Mouse (Mus musculus) left cerebral cortex, adult 11 months (tissue): ENCODE results near the gene Zfand3.

Source experiments
- DNase-seq: peaks from one replicate; pipeline ENCODE4 v3.0.0; 2022; ENCODE audit warnings: low spot score

Gene Zfand3

DNA sequence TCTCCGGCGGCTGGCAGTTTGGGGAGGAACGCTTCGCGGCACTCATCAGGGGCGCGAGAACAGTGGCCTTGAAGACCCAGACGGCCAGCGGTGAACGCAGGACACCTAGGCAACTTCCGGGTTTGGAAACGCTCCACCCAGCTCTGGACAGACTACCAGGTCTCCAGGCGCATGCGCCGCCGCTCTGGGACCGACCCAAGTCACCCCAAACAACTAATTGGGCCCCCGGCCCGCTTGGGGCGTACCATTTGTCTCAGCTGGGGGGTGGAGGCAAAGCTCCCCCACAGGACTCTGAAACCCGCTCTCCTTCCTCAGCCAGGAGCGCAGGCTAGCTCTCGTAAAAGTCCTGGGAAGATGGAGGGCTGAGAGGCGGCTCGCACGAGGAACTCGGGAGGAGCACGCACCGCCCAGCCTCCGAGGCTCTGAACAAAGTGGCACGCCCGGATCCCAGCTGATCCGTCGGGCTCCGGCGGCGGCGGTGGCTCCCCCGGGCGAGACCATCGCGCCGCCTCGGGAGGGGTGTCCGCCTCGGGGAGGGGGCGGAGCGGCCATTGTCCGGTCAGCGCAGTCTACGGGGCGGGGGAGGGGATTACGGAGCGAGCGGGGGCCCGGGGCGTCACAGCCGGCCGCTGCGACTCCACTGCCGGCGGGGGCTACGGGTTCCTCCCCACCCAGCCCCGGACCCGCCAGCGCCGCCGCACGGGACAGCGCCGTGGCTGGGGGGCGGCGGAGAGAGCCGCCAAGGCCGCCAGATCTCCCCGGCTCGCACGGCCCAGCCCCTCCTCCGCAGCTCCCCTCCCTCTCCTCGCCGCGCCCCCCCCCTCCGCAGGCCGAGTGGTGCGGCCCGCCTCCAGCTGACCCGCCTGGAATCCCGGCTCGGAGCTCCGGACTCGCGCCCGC is at the start of gene Zfand3:
Zfand3 (plus strand) TSS at position 531 of the 900 bp plus-strand sequence.
- peak; percentile 86 for DNase-seq

- DNase-seq: no peak
Observed at GRCm38 (mm10) chr17:29955880-29956279, 48.7 kb upstream of the Zfand3 start.

GRCm38 (mm10) chr17:29963730-29964259 is 40.7 kb upstream of the Zfand3 start:
- DNase-seq: no peak

DNA sequence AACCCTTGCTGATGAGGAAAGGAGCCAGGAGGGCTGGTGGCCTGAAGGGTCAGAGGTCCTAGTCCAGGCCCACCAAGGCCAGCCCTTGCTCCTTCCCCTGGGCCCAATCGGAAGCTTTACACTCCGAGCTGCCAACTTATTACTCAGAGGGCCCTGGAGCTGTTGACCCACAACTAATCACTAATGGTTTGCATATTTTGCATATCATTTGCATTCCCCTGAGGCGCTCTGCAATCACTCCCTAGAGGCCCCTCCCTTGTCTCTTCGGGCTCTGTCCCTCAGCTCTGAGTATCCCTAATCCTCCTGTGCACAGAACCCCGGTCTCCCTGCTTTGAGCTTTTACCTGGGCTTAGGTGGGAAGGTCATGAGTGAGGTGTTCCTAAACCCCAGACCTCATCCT is 39.0 kb upstream of the Zfand3 start:
- no peak for DNase-seq

DNA sequence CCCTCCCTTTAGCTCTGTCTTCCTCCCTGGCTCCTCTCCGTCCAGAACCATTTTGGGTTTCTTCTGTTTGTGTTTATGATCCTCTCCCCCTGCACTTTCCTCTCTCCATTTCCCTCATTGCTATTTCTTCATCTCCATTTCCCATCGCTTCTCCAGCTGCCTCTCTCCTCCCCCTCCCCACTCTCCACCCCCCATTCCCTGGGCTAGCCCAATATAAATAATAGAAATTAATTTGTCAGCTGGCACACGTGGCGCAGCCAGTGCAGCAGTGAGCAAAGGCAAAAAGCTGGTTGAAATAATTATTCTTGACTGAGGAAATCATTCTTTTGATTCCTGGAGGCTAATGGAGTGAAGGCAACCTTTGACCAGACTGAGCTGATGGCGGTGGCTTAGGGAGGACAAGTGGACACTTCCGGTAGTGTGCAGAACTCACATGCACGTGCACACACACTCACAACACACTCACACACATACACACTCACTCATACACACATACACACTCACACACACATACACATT is 34.4 kb upstream of the Zfand3 start, which contains the start of gene Mdga1:
Mdga1 (minus strand) TSS at position 51 of the 519 bp plus-strand sequence.
- no peak for DNase-seq

- DNase-seq: no peak
Observed at GRCm38 (mm10) chr17:29971761-29972432, 32.6 kb upstream of the Zfand3 start.

GRCm38 (mm10) chr17:29973226-29973625 is 31.3 kb upstream of the Zfand3 start:
- no peak for DNase-seq

GRCm38 (mm10) chr17:29975731-29976130 is 28.8 kb upstream of the Zfand3 start:
- peak; percentile 71 for DNase-seq

GRCm38 (mm10) chr17:29979020-29979419 is 25.5 kb upstream of the Zfand3 start:
- DNase-seq: no peak

GRCm38 (mm10) chr17:29979841-29980240 is 24.7 kb upstream of the Zfand3 start:
- DNase-seq: no peak

DNA sequence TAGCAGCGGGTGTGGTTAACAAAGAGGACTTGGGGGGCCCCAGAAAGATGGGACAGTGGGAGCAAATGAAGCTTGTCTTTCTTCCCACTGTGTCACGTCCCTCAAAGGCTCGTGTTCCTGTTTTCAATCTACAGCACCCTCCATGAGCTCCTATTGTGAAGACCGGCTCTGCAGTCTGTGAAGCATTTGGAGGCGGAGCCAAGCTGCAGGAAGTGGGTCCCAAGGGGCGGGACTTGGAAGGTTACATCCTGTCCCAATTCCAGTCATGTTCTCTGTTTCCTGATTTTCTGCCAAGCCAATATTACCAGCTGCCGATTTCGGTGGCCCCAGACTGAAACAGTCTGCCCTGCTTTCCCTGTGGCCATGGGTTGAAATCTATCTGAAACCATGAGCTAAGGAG is 23.0 kb upstream of the Zfand3 start:
- no peak for DNase-seq

DNA sequence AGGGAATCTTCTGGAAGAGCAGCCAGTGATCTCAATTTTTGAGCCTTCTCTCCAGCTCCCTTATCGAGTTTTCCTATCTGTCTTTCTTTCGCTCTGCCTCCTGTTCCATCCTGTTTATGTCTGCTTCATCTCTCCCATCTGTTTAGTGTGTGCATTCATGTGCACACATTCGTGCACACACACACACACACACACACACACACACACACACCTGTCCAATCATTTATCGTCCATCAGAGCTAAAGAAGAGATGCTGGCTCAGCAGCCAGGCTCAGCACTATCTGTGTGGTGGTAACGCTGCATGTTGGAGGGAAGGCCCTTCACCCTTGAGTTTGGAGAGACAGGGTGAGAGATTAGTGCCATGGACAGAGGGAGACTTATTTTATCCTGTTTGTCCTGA is 21.3 kb upstream of the Zfand3 start:
- DNase-seq: no peak

DNA sequence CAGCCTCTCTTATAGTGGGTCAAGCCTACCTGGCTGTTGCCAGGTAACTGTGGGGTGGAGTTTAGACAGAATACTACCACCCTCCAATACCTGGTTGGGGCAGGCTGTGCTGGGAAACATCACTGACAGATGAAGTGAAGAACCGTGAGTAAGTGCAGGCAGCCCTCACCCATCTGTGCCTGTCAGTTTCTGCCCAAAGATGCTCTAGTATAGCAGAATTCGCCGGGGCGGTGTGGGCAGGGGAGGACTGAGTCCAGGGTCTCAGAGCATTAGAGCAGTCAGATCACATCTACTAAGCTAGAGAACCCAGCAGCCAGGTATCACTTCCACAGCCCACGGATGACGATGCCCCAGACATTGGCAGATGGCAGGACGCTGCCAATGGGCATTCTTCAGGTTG is 19.6 kb upstream of the Zfand3 start:
- no peak for DNase-seq

DNA sequence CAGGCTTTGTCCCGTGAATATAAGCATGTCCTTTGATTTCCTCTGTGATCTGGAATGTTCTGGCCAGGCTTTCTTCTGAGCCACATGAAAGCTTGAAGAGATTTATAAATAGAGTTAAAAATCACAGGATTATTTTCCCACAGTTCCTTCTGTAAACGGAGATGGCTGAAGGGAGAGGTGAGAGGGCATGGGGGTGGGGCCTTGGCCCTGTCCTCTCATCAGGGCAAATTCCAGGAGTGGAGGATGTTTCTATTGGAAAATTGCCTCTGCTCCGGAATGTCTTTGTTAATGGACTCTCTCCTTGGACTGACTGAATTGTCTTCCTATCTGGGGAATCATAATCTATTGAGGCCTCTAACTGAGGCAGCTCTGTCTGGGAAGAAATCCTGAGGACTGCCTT is 19.0 kb upstream of the Zfand3 start:
- DNase-seq: no peak

GRCm38 (mm10) chr17:29988141-29988540 is 16.4 kb upstream of the Zfand3 start:
- DNase-seq: no peak

GRCm38 (mm10) chr17:29989653-29990052 is 14.9 kb upstream of the Zfand3 start:
- DNase-seq: no peak

- no peak for DNase-seq
Observed at GRCm38 (mm10) chr17:29990136-29990535, 14.4 kb upstream of the Zfand3 start.

DNA sequence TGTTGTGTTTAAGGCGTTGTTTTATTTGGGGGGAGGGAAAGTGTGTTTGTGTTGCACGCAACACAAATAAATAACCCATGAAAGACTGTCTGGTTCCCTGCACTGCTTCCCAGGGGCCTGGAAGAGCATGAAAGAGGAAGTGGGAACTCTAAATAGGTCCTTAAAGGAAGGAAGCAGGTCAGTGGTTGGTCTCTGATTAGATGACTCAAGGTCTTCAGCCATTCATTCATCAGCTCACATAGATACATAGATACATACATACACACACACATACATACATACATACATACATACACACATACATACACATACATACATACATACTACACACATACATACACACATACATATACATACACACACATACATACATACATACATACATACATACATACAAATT is 13.7 kb upstream of the Zfand3 start:
- DNase-seq: no peak

GRCm38 (mm10) chr17:29993488-29993887 is 11.0 kb upstream of the Zfand3 start:
- peak; percentile 55 for DNase-seq

DNA sequence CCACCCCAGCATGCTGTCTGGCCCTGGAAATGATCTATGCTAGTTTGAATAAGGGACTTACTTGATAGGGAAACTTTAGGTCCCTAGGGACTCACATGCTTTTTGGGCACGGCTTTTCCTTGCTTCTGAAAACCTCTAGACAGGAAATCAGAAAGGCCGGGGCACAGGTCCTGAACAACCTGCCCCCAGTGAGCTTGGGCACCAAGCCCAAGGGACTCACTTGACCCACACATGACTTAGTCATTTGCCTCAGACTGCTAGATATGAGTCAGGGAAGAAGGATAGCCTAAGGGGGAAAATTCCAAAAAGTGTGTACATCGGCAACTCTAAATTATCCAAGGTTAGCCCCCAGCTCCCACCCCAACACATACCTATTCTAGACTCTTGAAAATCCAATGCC is 10.5 kb upstream of the Zfand3 start:
- DNase-seq: no peak

DNA sequence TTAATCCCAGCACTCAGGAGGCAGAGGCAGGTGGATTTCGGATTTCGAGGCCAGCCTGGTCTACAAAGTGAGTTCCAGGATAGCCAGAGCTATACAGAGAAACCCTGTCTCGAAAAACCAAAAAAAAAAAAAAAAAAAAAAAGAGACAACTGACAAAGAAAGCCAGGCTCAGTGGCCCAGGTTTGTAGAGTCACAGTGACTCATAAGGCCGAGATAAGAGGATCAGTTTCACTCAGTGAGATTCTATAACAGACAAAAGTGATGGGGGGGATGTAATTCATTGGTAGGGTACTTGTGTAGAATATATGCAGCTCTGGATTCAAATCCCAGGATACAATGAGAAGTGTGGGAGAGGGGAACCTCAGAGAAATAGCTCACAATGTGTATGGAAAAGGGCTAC is 10.1 kb upstream of the Zfand3 start:
- DNase-seq: no peak

DNA sequence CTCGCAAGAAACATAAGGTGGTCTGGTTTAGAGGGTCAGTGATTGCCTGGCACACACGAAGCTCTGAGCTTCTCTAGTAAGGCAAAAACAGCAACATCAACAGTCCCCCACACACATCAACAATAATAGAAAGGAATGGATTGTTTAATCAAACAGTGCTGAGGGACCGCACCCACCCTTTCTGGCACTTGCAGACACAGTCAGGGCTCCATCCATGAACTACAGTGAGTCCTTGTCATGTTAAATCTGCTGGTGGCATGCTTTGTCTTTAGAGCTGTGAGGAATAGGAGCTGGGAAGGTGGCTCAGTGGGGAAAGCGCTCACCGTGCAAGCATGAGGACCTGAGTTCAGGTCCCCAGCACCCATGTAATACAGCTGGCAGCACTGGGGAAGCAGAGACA is 8.5 kb upstream of the Zfand3 start:
- DNase-seq: no peak

DNA sequence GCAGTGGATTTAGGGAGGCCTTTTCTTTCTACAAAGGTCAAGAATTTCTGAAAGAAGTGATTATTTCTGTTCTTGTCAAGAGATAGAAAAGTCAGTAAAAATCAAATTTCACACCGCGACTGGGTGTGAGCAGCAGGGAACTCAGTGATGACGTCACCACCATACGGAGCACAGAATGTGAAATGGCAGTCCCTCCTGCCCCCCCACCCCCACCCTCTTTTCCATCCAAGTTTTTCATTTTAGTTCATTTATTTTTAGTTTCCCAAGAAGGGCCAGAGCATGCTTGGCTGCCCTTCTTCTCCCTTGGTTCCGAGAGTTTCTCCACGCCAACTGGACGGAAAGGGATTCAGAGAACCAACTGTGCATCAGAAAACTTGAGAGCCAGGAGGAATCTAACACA is 6.8 kb upstream of the Zfand3 start:
- DNase-seq: no peak
